Mouse (Mus musculus) hindbrain, embryonic 10.5 days (tissue): ENCODE measurements around the gene Nipsnap1. TPM values are rescaled to one million over a fixed set of nuclear protein-coding genes. Genes with fewer than 3 reads are reported as not detected.

Experiments
- DNase-seq: peaks from one replicate; pipeline ENCODE4 v3.0.0-alpha.2; 2017; ENCODE audit warnings: low spot score
- H3K27ac ChIP-seq: fragments of 300-500 bp; sonication (generic); 2 replicates; pipeline ENCODE4 v1.5.1; 2016; ENCODE audit warnings: mild to moderate bottlenecking, moderate library complexity
- H3K27me3 ChIP-seq: fragments of 300-500 bp; sonication (generic); 2 replicates; pipeline ENCODE4 v1.6.1; 2016; ENCODE audit warnings: mild to moderate bottlenecking; ENCODE audit not compliant: poor library complexity, insufficient read depth, severe bottlenecking
- H3K36me3 ChIP-seq: fragments of 300-500 bp; sonication (generic); 2 replicates; pipeline ENCODE4 v1.6.1; 2016; ENCODE audit warnings: mild to moderate bottlenecking, moderate library complexity
- H3K4me1 ChIP-seq: fragments of 300-500 bp; sonication (generic); replicated peaks from 2 replicates; pipeline ENCODE4 v1.6.1; 2016; ENCODE audit warnings: mild to moderate bottlenecking
- H3K4me3 ChIP-seq: fragments of 300-500 bp; sonication (generic); 2 replicates; pipeline ENCODE4 v1.5.1; 2016; ENCODE audit warnings: mild to moderate bottlenecking, moderate library complexity
- H3K9me3 ChIP-seq: fragments of 300-500 bp; sonication (generic); 2 replicates; pipeline ENCODE4 v1.6.1; 2016; ENCODE audit warnings: mild to moderate bottlenecking, moderate library complexity
- WGBS: fragments of 180-500 bp; shearing (Covaris S2); methylation state at CpG from one replicate; pipeline ENCODE4 v1.1.7; 2016; 5-methylcytosine and 5-hydroxymethylcytosine counted together
- polyA plus RNA-seq: library from polyadenylated mRNA; unstranded; fragments of >200 nt; fragmentation: Nextera tagmentation; extraction: Ambion mirVana; gene quantifications from 2 replicates; pipeline ENCODE4 v1.2.1, GENCODE M21; 2016

Gene Nipsnap1
- polyA plus RNA-seq, 1 experiment from 2014 or later = 89.0 TPM

DNA sequence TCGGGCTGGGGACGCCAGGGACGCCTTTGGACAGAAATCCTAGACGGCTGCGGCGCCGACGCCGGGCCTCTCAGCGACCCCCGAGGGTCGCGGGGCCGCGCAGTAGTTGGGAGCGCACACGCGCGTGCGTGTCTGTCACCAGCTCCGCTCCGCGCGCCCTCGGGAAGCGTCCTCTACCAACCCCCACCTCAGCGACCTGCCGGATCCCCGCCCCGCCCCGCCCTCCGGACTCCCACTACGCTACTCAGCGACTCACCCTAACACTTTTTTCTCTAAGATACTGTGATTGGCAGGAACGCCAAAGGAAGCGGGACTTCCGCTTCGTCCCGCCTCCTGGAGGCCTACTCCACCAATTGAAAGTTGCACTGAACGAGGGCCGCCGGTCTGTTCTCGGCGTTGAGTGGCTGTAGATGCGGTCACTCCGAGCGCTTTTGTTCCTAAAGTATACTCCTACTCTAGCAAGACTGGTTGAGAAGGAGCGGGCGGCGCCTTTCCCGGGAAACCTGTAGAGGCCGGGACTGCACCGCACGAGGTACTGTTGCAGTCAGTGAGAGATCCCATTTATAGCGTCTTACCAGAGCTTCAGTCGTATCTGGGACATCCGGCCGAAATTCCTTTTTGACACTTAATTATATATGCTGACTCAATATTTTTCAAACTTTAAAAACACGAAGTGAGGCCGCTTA lies 24.4 kb upstream of the Nipsnap1 start, which contains the start of gene Nf2:
Nf2 (minus strand) TSS at position 279 of the 686 bp plus-strand sequence.
- Histone ChIP-seq H3K27me3 (no peaks in the 10 kb centered on the region), H3K27ac (peak within 1 kb of the TSS; percentile 95)
- WGBS = under 1% methylated on average over 60 of the region's 60 CpGs

GRCm38 (mm10) chr11:4850404-4850803 lies 23.3 kb upstream of the Nipsnap1 start:
- Histone ChIP-seq H3K4me1 (peaks cover 17% of the 10 kb centered on the region), H3K9me3 (no peaks in the 10 kb centered on the region), H3K36me3 (no peaks in the 10 kb centered on the region), H3K27me3 (no peaks in the 10 kb centered on the region), H3K4me3 (0 out of 2 replicates have a peak overlapping the region, but pooled peaks have one; percentile 85), H3K27ac (no peak overlapping the region)
- DNase-seq = no peak
- WGBS = 93% methylated on average over 2 of the region's 2 CpGs

More for the DNA sequence above, 24.4 kb upstream of the Nipsnap1 start, which contains the start of gene Nf2:
- DNase-seq = peak; percentile 98
- Histone ChIP-seq H3K9me3 (no peaks in the 10 kb centered on the region), H3K36me3 (no peaks in the 10 kb centered on the region), H3K4me3 (peak within 1 kb of the TSS; percentile 85), H3K4me1 (peaks cover 17% of the 10 kb centered on the region)

GRCm38 (mm10) chr11:4853021-4853420 lies 20.7 kb upstream of the Nipsnap1 start:
- DNase-seq = no peak
- Histone ChIP-seq H3K36me3 (no peaks in the 10 kb centered on the region), H3K9me3 (no peaks in the 10 kb centered on the region), H3K4me1 (peaks cover 6% of the 10 kb centered on the region), H3K4me3 (no peak overlapping the region), H3K27ac (no peak overlapping the region), H3K27me3 (no peaks in the 10 kb centered on the region)

DNA sequence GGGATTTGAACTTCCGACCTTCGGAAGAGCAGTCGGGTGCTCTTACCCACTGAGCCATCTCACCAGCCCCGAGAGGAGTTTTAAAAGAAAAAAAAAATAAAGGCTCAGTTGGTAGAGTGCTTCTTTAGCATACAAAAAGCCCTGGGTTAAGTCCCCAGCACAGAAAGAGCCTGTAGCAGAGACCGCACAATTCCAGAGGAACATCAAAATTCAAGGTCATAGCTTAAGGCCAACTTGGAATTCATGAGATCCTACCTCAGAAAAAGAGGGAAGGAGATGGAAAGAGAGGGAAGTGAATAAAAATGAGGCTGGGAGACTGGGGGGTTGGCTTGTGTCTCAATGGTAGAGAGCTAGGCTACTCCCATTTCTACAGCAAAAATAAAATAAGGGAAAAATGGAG lies 19.6 kb upstream of the Nipsnap1 start:
- no peak overlapping the region for H3K27ac ChIP-seq
- no peaks in the 10 kb centered on the region for H3K27me3 ChIP-seq
- no peak overlapping the region for H3K4me3 ChIP-seq
- 91% methylated on average over 5 of the region's 5 CpGs for WGBS
- H3K4me1 ChIP-seq = no peaks in the 10 kb centered on the region
- no peak for DNase-seq
- H3K9me3 ChIP-seq = no peaks in the 10 kb centered on the region
- H3K36me3 ChIP-seq = no peaks in the 10 kb centered on the region

DNA sequence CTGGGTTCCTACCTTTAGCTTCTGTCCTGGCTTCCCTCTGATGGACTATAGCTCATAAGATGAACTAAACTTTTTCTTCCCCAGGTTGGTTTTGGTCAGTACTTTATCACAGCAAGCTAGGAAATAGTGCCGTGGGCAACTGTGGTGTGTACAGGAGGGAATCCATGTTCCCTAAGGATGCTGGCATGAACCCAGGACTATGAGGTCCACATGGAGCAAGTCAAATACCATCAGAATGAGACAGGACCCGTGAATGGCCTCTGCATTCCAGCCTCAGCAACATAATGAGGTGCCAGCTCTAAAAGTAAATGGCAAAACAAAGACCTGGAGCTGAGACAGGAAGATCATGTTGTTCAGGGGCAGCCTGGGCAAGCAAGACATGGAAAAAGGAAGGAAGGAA lies 15.3 kb upstream of the Nipsnap1 start:
- Histone ChIP-seq H3K27ac (no peak overlapping the region), H3K36me3 (no peaks in the 10 kb centered on the region), H3K4me1 (peaks cover 10% of the 10 kb centered on the region), H3K4me3 (no peak overlapping the region), H3K27me3 (no peaks in the 10 kb centered on the region), H3K9me3 (no peaks in the 10 kb centered on the region)
- 70% methylated on average over 2 of the region's 2 CpGs for WGBS
- DNase-seq = no peak

- 69% methylated on average over 1 of the region's 1 CpGs for WGBS
- H3K4me1 ChIP-seq = peaks cover 10% of the 10 kb centered on the region
- H3K4me3 ChIP-seq = no peak overlapping the region
- no peak for DNase-seq
- no peaks in the 10 kb centered on the region for H3K36me3 ChIP-seq
- H3K27me3 ChIP-seq = no peaks in the 10 kb centered on the region
- no peak overlapping the region for H3K27ac ChIP-seq
- no peaks in the 10 kb centered on the region for H3K9me3 ChIP-seq
These were observed 12.8 kb upstream of the Nipsnap1 start for GRCm38 (mm10) chr11:4860986-4861385.

DNA sequence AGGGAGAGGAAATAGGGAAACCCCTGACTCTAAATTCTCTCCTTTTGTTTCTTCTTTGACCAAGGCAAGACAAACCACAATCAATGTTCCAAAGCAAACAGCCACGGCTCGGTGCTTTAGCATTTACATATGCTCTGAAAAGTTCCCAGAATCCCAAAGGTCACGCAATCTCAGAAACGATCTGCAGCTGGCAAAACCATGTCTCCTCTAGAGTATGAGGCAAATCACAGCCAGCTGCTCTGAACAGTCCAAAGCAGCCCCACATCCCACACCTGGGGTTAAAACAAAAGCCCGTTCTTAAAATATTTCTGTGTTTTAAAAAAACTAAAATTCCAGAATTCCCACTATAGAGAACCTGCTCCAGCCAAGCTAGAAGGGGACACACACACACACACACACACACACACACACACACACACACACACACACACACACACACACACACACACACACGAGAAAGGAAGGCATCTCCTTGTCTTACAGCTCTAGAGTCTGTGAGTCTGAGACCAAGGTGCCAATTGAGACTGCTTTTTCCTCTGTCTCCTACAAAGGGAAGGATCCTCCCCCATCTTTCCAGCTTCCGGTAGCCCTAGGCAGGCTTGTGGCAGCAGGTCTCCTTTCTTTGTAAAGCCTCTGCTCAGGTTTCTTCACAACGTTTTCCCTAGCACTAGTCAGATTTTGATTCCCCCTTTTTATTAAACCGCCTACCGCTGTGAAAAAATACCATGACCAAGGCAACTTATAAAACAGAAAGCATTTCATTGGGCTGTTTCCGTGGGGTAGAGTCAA lies 11.7 kb upstream of the Nipsnap1 start:
- DNase-seq = no peak
- 57% methylated on average over 11 of the region's 11 CpGs for WGBS
- no peaks in the 10 kb centered on the region for H3K9me3 ChIP-seq
- peaks cover 13% of the 10 kb centered on the region for H3K4me1 ChIP-seq
- no peaks in the 10 kb centered on the region for H3K27me3 ChIP-seq
- no peaks in the 10 kb centered on the region for H3K36me3 ChIP-seq
- H3K4me3 ChIP-seq = no peak overlapping the region
- no peak overlapping the region for H3K27ac ChIP-seq

GRCm38 (mm10) chr11:4862730-4863129 lies 11.0 kb upstream of the Nipsnap1 start:
- no peaks in the 10 kb centered on the region for H3K27me3 ChIP-seq
- WGBS = 86% methylated on average over 1 of the region's 1 CpGs
- no peaks in the 10 kb centered on the region for H3K9me3 ChIP-seq
- DNase-seq = no peak
- no peaks in the 10 kb centered on the region for H3K36me3 ChIP-seq
- no peak overlapping the region for H3K4me3 ChIP-seq
- peaks cover 13% of the 10 kb centered on the region for H3K4me1 ChIP-seq
- no peak overlapping the region for H3K27ac ChIP-seq

DNA sequence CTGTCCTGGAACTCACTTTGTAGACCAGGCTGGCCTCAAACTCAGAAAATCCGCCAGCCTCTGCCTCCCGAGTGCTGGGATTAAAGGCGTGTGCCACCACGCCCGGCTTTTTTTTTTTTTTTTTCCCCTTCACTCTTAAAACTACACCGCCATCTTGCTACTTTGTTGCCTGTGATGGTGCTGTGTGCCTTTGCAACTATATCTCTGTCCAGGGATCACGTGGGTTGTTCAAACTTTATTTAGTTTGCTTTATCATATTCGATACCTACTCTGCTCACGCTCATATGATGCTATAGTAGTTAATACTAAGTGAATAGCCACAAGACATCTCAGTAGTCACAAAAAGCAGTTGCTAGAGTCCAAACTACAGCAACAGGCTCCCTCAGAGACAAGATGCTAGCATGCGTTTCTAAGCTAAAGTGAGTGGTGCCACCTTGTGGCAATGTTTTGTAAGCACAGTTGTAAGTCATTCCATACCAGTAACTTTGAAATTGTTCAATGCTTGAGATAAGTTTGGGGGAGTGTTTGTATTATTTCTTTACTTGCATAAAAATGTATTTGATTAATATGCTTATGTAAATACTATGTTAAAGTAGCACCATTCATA lies 8.0 kb upstream of the Nipsnap1 start:
- Histone ChIP-seq H3K27ac (no peak overlapping the region), H3K9me3 (no peaks in the 10 kb centered on the region), H3K36me3 (no peaks in the 10 kb centered on the region), H3K4me1 (peaks cover 13% of the 10 kb centered on the region), H3K4me3 (no peak overlapping the region), H3K27me3 (no peaks in the 10 kb centered on the region)
- WGBS = 41% methylated on average over 10 of the region's 10 CpGs
- DNase-seq = peak; percentile 45

DNA sequence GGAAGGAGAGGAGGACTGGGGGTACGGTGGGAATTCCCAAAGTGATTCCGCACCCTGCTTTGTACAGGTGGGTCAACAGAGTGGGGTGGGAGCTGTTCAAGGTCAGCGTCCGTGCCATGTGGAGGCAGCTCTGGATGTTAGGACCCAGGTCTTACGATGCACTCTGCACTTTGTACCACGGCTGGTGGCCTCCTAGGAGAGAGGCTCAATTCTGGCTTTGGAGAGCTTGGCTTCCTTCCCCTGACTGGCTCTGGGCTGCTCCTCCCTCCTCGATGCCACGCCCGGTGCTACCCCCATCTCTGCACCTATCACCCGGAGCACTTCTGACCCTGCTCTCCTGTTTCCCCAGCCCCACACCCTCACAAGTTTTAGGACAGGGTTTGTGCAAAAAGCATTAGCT lies 800 bp downstream of the Nipsnap1 start:
- peaks cover 8% of the 10 kb centered on the region; the same call in 1 of the 2 replicates for H3K9me3 ChIP-seq
- H3K27me3 ChIP-seq = no peaks in the 10 kb centered on the region
- H3K4me1 ChIP-seq = peaks cover 15% of the 10 kb centered on the region
- H3K4me3 ChIP-seq = peak overlapping the region; percentile 86
- H3K27ac ChIP-seq = peak overlapping the region; percentile 94
- WGBS = 13% methylated on average over 10 of the region's 10 CpGs
- peaks cover 14% of the 10 kb centered on the region for H3K36me3 ChIP-seq
- DNase-seq = peak; percentile 17

- H3K9me3 ChIP-seq = peaks cover 6% of the 10 kb centered on the region; the same call in 1 of the 2 replicates
- WGBS = 84% methylated on average over 4 of the region's 4 CpGs
- no peaks in the 10 kb centered on the region for H3K27me3 ChIP-seq
- H3K4me1 ChIP-seq = 0 out of 2 replicates have a peak, but pooled peaks cover 5% of the 10 kb centered on the region
- no peak for DNase-seq
- H3K27ac ChIP-seq = no peak overlapping the region
- no peak overlapping the region for H3K4me3 ChIP-seq
- peaks cover 38% of the 10 kb centered on the region for H3K36me3 ChIP-seq
These were observed 7.3 kb downstream of the Nipsnap1 start for GRCm38 (mm10) chr11:4881087-4881486.

DNA sequence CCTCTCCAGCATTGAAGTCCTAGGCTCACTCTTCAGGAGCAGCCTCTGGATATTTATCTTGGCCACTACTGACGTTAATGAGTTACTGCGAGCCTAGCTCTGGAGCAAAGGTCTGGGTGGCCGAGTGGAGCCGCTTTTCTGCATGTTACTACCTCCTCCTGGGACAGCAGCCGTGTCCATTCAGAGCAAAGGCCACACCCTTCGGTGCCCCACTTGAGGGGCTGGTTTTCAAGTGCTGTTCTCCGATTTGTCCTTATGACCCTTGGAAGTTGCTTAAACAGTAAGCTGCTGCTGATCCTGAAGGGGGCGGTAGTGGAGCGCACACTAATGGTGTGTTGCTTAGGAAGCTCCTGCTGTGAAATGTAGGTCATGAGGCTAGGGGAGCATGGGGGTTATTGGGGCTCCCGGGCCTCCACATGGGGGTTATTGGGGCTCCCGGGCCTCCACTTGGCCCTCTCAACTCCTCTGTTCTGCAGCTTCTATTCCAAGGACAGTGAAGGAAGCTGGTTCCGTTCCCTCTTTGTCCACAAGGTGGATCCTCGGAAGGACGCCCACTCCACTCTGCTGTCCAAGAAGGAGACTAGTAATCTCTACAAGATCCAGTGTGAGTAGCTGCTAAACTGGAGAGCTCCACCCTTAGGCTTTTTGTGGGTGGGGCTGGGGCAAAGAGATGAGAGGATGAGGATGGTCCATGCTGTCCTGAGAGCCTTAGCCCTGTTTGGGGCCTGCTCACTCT lies 9.3 kb downstream of the Nipsnap1 start:
- no peak for DNase-seq
- WGBS = 51% methylated on average over 14 of the region's 14 CpGs
- peaks cover 50% of the 10 kb centered on the region for H3K36me3 ChIP-seq

More for the DNA sequence above, 9.3 kb downstream of the Nipsnap1 start:
- Histone ChIP-seq H3K4me3 (no peak overlapping the region), H3K9me3 (no peaks in the 10 kb centered on the region), H3K27ac (no peak overlapping the region), H3K4me1 (0 out of 2 replicates have a peak, but pooled peaks cover 5% of the 10 kb centered on the region), H3K27me3 (no peaks in the 10 kb centered on the region)
